Mouse (Mus musculus) thymus, adult 2 months (tissue): ENCODE measurements around the gene Cyp11a1. TPM values are rescaled to one million over a fixed set of nuclear protein-coding genes. Genes with fewer than 3 reads are reported as not detected.

Source experiments
- DNase-seq: peaks from one replicate; pipeline ENCODE4 v3.0.0; 2021
- H3K27ac ChIP-seq: fragments of 200-500 bp; 2 replicates; pipeline ENCODE4 v1.5.1; 2012; ENCODE audit warnings: low read length, control low read depth; ENCODE audit not compliant: control insufficient read depth, insufficient read depth
- H3K27me3 ChIP-seq: fragments of 200-500 bp; 2 replicates; pipeline ENCODE4 v1.6.1; 2012; ENCODE audit warnings: mild to moderate bottlenecking, low read length, moderate library complexity, mixed read lengths; ENCODE audit not compliant: control insufficient read depth, insufficient read depth
- H3K36me3 ChIP-seq: fragments of 200-500 bp; 2 replicates; pipeline ENCODE4 v1.6.1; 2012; ENCODE audit warnings: mild to moderate bottlenecking, low read length, moderate library complexity; ENCODE audit not compliant: control insufficient read depth, insufficient read depth
- H3K4me1 ChIP-seq: fragments of 200-500 bp; replicated peaks from 2 replicates; pipeline ENCODE4 v1.6.1; 2012; ENCODE audit warnings: low read length; ENCODE audit not compliant: control insufficient read depth, insufficient read depth
- H3K4me3 ChIP-seq: fragments of 200-500 bp; 2 replicates; pipeline ENCODE4 v1.5.1; 2012; ENCODE audit warnings: mild to moderate bottlenecking, low read length, control low read depth, moderate library complexity; ENCODE audit not compliant: control insufficient read depth, insufficient read depth
- CTCF ChIP-seq: fragments of 200-500 bp; IDR thresholded peaks from 2 replicates; pipeline ENCODE4 v1.5.1; 2012; ENCODE audit warnings: mild to moderate bottlenecking, control low read depth, low read length, moderate library complexity, borderline replicate concordance; ENCODE audit not compliant: control insufficient read depth, poor library complexity, insufficient read depth; ENCODE audit errors: extremely low read depth
- POLR2A ChIP-seq: fragments of 200-500 bp; IDR thresholded peaks from 2 replicates; pipeline ENCODE4 v1.6.1; 2012; ENCODE audit warnings: mild to moderate bottlenecking, low read length, control low read depth, moderate library complexity; ENCODE audit not compliant: control insufficient read depth, poor library complexity, insufficient read depth; ENCODE audit errors: extremely low read depth
- WGBS: fragments of 180-500 bp; shearing (Covaris S2); methylation state at CpG from one replicate; pipeline ENCODE4 v1.1.7; 2018; 5-methylcytosine and 5-hydroxymethylcytosine counted together
- polyA plus RNA-seq: library from polyadenylated mRNA; depleted of rRNA; stranded (reverse); fragments of >200 nt; gene quantifications from 2 replicates; pipeline ENCODE4 v1.2.3, GENCODE M21; 2012

Gene Cyp11a1
- polyA plus RNA-seq, 1 experiment: 1.3 TPM

- 63% methylated on average over 2 of the region's 2 CpGs for WGBS
- H3K4me3 ChIP-seq: no peak overlapping the region
- H3K4me1 ChIP-seq: peaks cover 10% of the 10 kb centered on the region
- H3K36me3 ChIP-seq: no peaks in the 10 kb centered on the region
- no peaks in the 10 kb centered on the region for H3K27me3 ChIP-seq
- DNase-seq: no peak
- no peak overlapping the region for H3K27ac ChIP-seq
- no peak for TF ChIP-seq POLR2A
- TF ChIP-seq CTCF: no peak
These were observed 6.5 kb upstream of the Cyp11a1 start for GRCm38 (mm10) chr9:57999676-58000075.

GRCm38 (mm10) chr9:58003272-58003671, 2.9 kb upstream of the Cyp11a1 start:
- no peak for DNase-seq
- no peaks in the 10 kb centered on the region for H3K36me3 ChIP-seq
- H3K4me1 ChIP-seq: peaks cover 9% of the 10 kb centered on the region
- no peak overlapping the region for H3K27ac ChIP-seq
- no peak overlapping the region for H3K4me3 ChIP-seq
- no peaks in the 10 kb centered on the region for H3K27me3 ChIP-seq
- 13% methylated on average over 2 of the region's 2 CpGs for WGBS
- TF ChIP-seq CTCF: no peak
- no peak for TF ChIP-seq POLR2A

GRCm38 (mm10) chr9:58008336-58009014, 2.3 kb downstream of the Cyp11a1 start:
- WGBS: 96% methylated on average over 12 of the region's 12 CpGs
- Histone ChIP-seq H3K4me1 (peaks cover 9% of the 10 kb centered on the region), H3K27ac (no peak overlapping the region), H3K27me3 (no peaks in the 10 kb centered on the region), H3K36me3 (no peaks in the 10 kb centered on the region), H3K4me3 (no peak overlapping the region)
- DNase-seq: no peak
- TF ChIP-seq POLR2A (no peak), CTCF (no peak)

- no peaks in the 10 kb centered on the region for H3K36me3 ChIP-seq
- WGBS: 83% methylated on average over 6 of the region's 6 CpGs
These were observed 2.8 kb downstream of the Cyp11a1 start for GRCm38 (mm10) chr9:58009015-58009362.

GRCm38 (mm10) chr9:58009588-58009987, 3.4 kb downstream of the Cyp11a1 start:
- no peak for DNase-seq
- no peak overlapping the region for H3K4me3 ChIP-seq
- 77% methylated on average over 3 of the region's 3 CpGs for WGBS
- no peak overlapping the region for H3K27ac ChIP-seq
- no peaks in the 10 kb centered on the region for H3K27me3 ChIP-seq
- peaks cover 9% of the 10 kb centered on the region for H3K4me1 ChIP-seq
- H3K36me3 ChIP-seq: no peaks in the 10 kb centered on the region
- TF ChIP-seq CTCF: no peak
- no peak for TF ChIP-seq POLR2A

More at GRCm38 (mm10) chr9:58009015-58009362, 2.8 kb downstream of the Cyp11a1 start:
- Histone ChIP-seq H3K27me3 (no peaks in the 10 kb centered on the region), H3K4me1 (peaks cover 9% of the 10 kb centered on the region), H3K27ac (no peak overlapping the region), H3K4me3 (no peak overlapping the region)
- no peak for DNase-seq
- TF ChIP-seq POLR2A: no peak
- TF ChIP-seq CTCF: no peak

- Histone ChIP-seq H3K27me3 (no peaks in the 10 kb centered on the region), H3K4me1 (peaks cover 9% of the 10 kb centered on the region), H3K36me3 (no peaks in the 10 kb centered on the region), H3K27ac (no peak overlapping the region), H3K4me3 (no peak overlapping the region)
- TF ChIP-seq CTCF: no peak
- DNase-seq: no peak
- 90% methylated on average over 7 of the region's 7 CpGs for WGBS
These were observed 4.8 kb downstream of the Cyp11a1 start for GRCm38 (mm10) chr9:58011027-58011426.

GRCm38 (mm10) chr9:58011552-58011951, 5.3 kb downstream of the Cyp11a1 start:
- Histone ChIP-seq H3K36me3 (no peaks in the 10 kb centered on the region), H3K4me3 (no peak overlapping the region), H3K27me3 (no peaks in the 10 kb centered on the region), H3K27ac (no peak overlapping the region), H3K4me1 (peaks cover 5% of the 10 kb centered on the region; the same call in 1 of the 2 replicates)
- TF ChIP-seq POLR2A: no peak
- no peak for TF ChIP-seq CTCF
- WGBS: 94% methylated on average over 8 of the region's 8 CpGs
- DNase-seq: no peak
